Mouse (Mus musculus): ENCODE data around the gene Foxj2.

Foxj2 gene

GRCm38 (mm10) chr6:122819306-122820070 is at the start of gene Foxj2:
Gene Foxj2 (plus strand): TSS chr6:122819914.
- DNase-seq (ENCODE audit: low spot score), result peak; percentile 72

- DNase-seq (ENCODE audit: low spot score), result no peak
Observed at GRCm38 (mm10) chr6:122770760-122771315, 48.9 kb upstream of the Foxj2 start.

GRCm38 (mm10) chr6:122772701-122773100 is 47.0 kb upstream of the Foxj2 start:
- peak; percentile 84 for DNase-seq (ENCODE audit: low spot score)

- DNase-seq (ENCODE audit: low spot score), result no peak
Observed at GRCm38 (mm10) chr6:122774345-122774744, 45.4 kb upstream of the Foxj2 start.

DNA sequence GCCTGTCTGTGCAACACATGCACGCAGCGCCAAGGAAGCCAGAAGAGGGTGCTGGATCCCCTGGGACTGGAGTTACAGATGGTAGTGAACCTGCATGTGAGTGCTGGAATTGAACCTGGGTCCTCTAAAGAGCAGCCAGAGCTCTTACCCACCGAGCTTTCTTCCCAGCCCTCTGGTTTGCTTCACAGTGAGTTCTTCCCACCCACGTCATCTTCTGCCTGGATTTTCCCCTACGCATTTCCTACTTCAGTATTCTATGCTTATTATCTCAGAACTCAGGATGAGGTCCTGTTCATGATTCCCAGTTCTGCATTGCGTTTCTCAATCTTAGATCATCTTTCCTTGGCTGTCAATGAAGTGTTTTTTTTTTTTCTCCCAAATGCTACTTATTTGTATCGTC is 43.7 kb upstream of the Foxj2 start:
- DNase-seq (ENCODE audit: low spot score), result no peak

DNA sequence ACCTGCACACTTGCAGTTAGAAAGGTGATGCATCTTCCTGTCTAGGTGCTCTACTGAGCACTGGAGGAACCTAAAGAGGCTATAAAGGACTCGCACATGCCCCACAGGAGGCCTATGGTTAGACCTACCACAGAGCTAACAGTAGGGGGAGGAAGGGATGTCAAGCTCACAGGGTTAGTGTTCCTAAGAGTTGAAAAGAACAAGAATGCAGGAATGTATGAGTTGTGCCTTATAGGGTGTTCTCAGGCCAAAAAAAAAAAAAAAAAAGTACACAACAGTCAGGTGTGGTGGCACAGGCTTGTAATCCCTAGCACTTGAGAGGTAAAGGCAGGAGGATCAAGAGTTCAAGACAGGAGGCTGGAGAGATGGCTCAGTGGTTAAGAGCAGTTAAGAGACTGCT is 39.8 kb upstream of the Foxj2 start:
- no peak for DNase-seq (ENCODE audit: low spot score)

DNA sequence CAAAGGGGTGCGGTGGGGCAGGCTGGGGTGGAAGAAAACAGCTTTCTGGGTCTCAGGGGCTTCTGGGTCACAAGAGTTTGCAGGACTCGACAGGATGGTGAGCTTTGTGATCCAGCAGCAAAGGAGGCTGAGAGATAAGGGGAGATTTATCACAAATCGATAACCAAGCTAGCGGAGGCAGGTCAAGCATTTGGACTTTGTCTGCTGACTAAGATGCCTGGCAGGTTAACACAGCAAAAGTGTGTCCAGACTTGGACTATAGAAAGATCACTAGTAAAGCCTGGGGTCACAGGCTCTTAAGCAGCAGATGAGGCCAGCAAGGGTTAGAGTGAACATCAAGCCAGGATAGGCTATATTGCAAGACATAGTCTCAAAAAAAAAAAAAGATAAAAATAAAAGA is 38.5 kb upstream of the Foxj2 start:
- DNase-seq (ENCODE audit: low spot score), result peak; percentile 75

DNA sequence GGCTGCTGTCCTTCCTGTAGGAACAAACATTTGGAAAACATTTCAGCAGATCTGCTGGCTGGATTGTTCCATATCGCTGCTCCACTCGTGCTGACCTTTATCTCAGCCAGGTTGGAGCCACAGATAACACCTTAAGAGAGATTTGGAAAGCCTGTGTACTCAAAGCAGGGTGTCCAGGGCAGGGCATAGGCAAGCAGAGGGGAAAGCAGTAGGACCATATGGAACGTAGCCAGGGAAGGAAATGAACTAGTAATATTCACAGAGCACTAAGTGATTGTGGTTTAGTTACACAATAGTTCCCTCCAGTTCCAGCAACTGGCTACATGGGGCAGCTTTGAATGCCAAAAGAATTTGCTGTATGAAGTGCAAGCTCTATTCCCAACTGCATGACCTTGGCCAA is 37.5 kb upstream of the Foxj2 start:
- peak; percentile 59 for DNase-seq (ENCODE audit: low spot score)

DNA sequence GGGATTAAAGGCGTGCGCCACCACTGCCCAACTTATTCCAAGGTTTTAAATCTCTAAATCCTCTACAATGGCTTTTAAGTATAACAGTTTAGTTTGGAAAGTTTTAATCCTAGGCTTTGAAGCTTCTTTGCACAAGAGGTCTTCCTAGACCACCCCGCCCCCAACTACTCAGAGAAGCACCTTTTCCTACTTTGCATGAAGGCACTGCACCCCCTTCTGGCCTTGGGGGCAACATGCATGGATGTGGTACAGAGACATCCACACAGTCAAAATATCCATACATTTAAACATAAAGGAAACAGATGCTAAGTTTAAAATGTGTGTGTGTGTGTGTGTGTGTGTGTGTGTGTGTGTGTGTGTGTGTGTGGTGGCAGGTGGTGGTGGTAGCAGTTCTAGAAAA is 34.8 kb upstream of the Foxj2 start:
- DNase-seq (ENCODE audit: low spot score), result peak; percentile 68

DNA sequence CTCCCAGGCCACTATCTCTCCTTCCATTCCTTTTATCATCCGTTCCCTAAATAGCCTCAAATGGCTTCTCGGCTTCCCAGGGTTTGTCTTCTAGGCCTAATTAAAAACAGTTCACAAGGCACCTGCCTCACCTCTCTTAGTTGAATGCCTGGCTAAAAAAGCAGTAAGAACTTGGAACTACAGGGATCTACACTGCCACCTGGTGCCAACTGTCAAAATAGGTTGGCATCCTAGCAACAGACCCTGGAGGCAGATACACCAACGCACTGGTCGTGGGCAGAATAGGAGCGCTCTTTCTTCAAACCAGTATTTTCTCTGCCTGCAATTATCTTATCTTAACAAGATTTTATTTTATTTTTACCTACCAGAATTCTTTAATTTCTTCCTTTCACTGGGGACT is 33.4 kb upstream of the Foxj2 start:
- DNase-seq (ENCODE audit: low spot score), result no peak

GRCm38 (mm10) chr6:122795254-122795935 is 24.3 kb upstream of the Foxj2 start:
- DNase-seq (ENCODE audit: low spot score), result no peak

GRCm38 (mm10) chr6:122800640-122801300 is 18.9 kb upstream of the Foxj2 start:
- no peak for DNase-seq (ENCODE audit: low spot score)

- DNase-seq (ENCODE audit: low spot score), result peak; percentile 64
Observed at GRCm38 (mm10) chr6:122801301-122801800, 18.4 kb upstream of the Foxj2 start, which contains the start of gene Slc2a3. Gene Slc2a3 (minus strand): TSS chr6:122801640.

GRCm38 (mm10) chr6:122801801-122802514 is 17.8 kb upstream of the Foxj2 start:
- DNase-seq (ENCODE audit: low spot score), result peak; percentile 56

DNA sequence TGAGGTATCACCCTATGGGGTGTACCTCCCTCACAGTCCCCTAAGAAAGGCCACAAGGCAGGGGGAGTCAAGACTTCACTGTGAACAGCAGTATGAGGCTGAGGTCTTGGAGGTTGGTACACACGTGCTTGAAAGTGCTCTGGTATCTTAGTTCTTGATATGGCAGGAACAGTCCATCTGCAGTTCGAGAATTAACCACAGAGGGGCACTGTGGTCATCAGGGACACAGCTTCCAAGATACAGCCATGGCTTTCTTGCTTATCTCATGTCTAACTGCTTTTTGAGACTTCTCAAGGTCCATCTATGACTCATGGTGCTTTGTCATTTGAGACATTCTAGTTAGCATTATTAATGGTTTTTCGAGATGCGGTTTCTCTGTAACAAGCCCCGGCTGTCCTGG is 15.3 kb upstream of the Foxj2 start:
- peak; percentile 73 for DNase-seq (ENCODE audit: low spot score)

- DNase-seq (ENCODE audit: low spot score), result no peak
Observed at GRCm38 (mm10) chr6:122810022-122810614, 9.6 kb upstream of the Foxj2 start.

- peak; percentile 99 for DNase-seq (ENCODE audit: low spot score)
Observed at GRCm38 (mm10) chr6:122810615-122811279, 9.0 kb upstream of the Foxj2 start.

- peak; percentile 94 for DNase-seq (ENCODE audit: low spot score)
Observed at GRCm38 (mm10) chr6:122811280-122811652, 8.4 kb upstream of the Foxj2 start.

GRCm38 (mm10) chr6:122811771-122812600 is 7.7 kb upstream of the Foxj2 start:
- DNase-seq (ENCODE audit: low spot score), result peak; percentile 73

GRCm38 (mm10) chr6:122812716-122813115 is 7.0 kb upstream of the Foxj2 start:
- no peak for DNase-seq (ENCODE audit: low spot score)

Measured in yolk sac, embryonic 10.5 days (tissue).